Mouse (Mus musculus): Measurements from ENCODE around the gene Opa3. TPM values are rescaled to one million over a fixed set of nuclear protein-coding genes. Genes with fewer than 3 reads are reported as not detected.

Gene Opa3
- polyA plus RNA-seq, 1 experiment, result 14.7 TPM

DNA sequence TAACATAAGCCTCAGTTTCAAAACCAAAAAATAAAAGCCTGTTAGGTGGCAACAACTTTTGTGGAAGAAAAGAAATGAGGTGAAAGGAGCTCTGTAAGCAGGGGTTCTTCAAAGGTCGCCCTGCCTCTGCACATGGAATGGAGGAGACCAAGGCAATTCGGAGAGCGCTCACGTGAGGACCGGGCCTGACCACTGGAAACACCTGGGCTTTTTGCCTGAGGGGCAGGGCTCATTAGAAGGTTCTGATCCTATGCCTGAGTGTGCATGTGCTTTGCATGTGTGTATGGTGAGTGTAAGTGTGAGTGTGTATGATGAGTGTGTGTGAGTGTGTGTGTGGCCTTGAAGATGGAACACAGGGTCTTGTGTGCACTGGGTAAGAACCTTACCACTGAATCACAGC lies 2.8 kb downstream of the Opa3 start:
- no peaks in the 10 kb centered on the region for H3K27me3 ChIP-seq (ENCODE audit: control insufficient read depth, insufficient read depth, low read length)
- DNase-seq (ENCODE audit: low read depth in 1 of 2, low spot score in 2 of 2), result no peak
- H3K4me1 ChIP-seq (ENCODE audit: control insufficient read depth, insufficient read depth, insufficient read length), result peaks cover 3% of the 10 kb centered on the region; the same call in 1 of the 2 replicates
- H3K36me3 ChIP-seq (ENCODE audit: control insufficient read depth, insufficient read depth, low read length), result no peaks in the 10 kb centered on the region
- 96% methylated on average over 5 of the region's 5 CpGs for WGBS
- H3K27ac ChIP-seq (ENCODE audit: insufficient read depth, low read length), result no peak overlapping the region
- no peak for TF ChIP-seq POLR2A (IDR thresholded peaks at IDR 0.05; ENCODE audit: low read depth, low read length)
- no peak for TF ChIP-seq CTCF (IDR thresholded peaks at IDR 0.05; ENCODE audit: extremely low read depth, insufficient read depth, insufficient read length, insufficient replicate concordance)
- H3K4me3 ChIP-seq (ENCODE audit: extremely low read depth, insufficient read depth, insufficient read length), result no peak overlapping the region

DNA sequence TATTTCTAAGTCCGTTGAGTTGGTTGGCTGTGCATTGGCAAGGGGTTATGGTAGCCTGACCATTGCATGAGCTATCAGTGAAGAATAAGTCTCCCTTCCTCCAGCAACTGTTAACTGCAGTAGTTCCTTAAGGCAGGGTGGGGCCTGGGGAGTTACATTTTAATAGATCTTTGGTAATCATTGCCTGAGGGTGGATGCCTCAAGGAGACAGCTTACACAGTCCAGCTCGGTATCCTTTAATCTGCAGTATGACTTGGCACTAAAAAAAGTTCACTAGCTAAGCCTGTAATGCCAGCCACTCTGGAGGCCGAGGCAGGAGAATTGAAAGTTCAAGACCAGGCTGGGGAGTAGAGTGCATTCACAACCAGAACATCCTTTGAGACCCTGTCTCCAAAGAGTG lies 3.7 kb downstream of the Opa3 start:
- no peak for DNase-seq (ENCODE audit: low read depth in 1 of 2, low spot score in 2 of 2)
- Histone ChIP-seq H3K27me3 (ENCODE audit: control insufficient read depth, insufficient read depth, low read length) (no peaks in the 10 kb centered on the region), H3K36me3 (ENCODE audit: control insufficient read depth, insufficient read depth, low read length) (no peaks in the 10 kb centered on the region), H3K4me1 (ENCODE audit: control insufficient read depth, insufficient read depth, insufficient read length) (peaks cover 3% of the 10 kb centered on the region; the same call in 1 of the 2 replicates), H3K4me3 (ENCODE audit: extremely low read depth, insufficient read depth, insufficient read length) (no peak overlapping the region), H3K27ac (ENCODE audit: insufficient read depth, low read length) (no peak overlapping the region)
- WGBS, result 89% methylated on average over 3 of the region's 3 CpGs
- no peak for TF ChIP-seq CTCF (IDR thresholded peaks at IDR 0.05; ENCODE audit: extremely low read depth, insufficient read depth, insufficient read length, insufficient replicate concordance)
- no peak for TF ChIP-seq POLR2A (IDR thresholded peaks at IDR 0.05; ENCODE audit: low read depth, low read length)

DNA sequence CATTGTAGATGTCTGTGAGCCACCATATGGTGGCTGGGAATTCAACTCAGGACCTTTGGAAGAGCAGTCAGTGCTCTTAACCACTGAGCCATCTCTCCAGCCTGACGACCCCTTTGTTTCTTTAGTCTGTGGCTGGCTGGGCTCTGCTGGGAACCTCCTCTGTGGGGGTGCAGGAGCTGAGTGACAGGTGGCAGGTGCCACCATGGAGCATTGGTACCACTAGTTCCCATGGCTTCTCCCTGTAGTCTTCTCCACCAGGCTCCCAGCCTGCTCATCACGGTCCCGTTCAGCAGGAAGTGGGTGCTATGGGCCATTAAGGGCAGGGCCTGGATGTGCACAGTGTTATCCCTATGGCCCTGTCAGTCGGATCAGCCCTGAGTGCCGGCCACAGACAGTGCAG lies 6.5 kb downstream of the Opa3 start:
- Histone ChIP-seq H3K27me3 (ENCODE audit: control insufficient read depth, insufficient read depth, low read length) (no peaks in the 10 kb centered on the region), H3K27ac (ENCODE audit: insufficient read depth, low read length) (no peak overlapping the region), H3K36me3 (ENCODE audit: control insufficient read depth, insufficient read depth, low read length) (no peaks in the 10 kb centered on the region), H3K4me3 (ENCODE audit: extremely low read depth, insufficient read depth, insufficient read length) (no peak overlapping the region), H3K4me1 (ENCODE audit: control insufficient read depth, insufficient read depth, insufficient read length) (no peaks in the 10 kb centered on the region)
- no peak for DNase-seq (ENCODE audit: low read depth in 1 of 2, low spot score in 2 of 2)
- TF ChIP-seq POLR2A (IDR thresholded peaks at IDR 0.05; ENCODE audit: low read depth, low read length) (no peak), CTCF (IDR thresholded peaks at IDR 0.05; ENCODE audit: extremely low read depth, insufficient read depth, insufficient read length, insufficient replicate concordance) (no peak)
- WGBS, result 83% methylated on average over 5 of the region's 5 CpGs

DNA sequence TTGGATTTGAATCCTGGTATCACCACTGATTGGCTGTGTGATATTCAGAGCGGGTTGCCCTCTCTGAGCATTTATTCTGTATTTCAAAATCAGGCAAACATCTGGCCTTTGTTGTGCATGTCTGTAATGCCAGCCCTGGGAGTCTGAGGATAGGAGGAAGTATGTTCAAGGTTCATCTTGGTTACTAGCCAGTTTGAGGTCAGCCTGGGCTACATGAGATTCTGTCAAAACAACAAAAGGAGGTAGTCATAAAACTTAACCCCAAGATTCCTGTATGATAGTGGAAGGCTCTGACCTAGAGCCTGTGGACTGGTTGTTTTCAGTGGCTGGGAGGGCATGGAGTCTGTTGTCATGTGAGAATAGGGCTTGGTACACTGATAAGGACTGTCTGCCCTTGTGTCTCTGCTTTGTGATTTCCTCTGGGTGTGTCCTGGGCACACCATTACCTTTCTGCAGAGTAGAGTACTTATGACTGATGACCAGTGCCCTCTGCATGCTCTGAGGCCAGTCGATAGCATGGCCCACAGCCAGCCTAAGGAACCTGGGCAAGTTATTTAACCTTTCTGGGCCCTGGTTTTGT lies 7.0 kb downstream of the Opa3 start:
- no peak for TF ChIP-seq CTCF (IDR thresholded peaks at IDR 0.05; ENCODE audit: extremely low read depth, insufficient read depth, insufficient read length, insufficient replicate concordance)
- no peak for TF ChIP-seq POLR2A (IDR thresholded peaks at IDR 0.05; ENCODE audit: low read depth, low read length)
- no peaks in the 10 kb centered on the region for H3K4me1 ChIP-seq (ENCODE audit: control insufficient read depth, insufficient read depth, insufficient read length)
- H3K4me3 ChIP-seq (ENCODE audit: extremely low read depth, insufficient read depth, insufficient read length), result no peak overlapping the region
- WGBS, result 82% methylated on average over 2 of the region's 2 CpGs
- no peaks in the 10 kb centered on the region for H3K27me3 ChIP-seq (ENCODE audit: control insufficient read depth, insufficient read depth, low read length)
- DNase-seq (ENCODE audit: low read depth in 1 of 2, low spot score in 2 of 2), result no peak
- no peaks in the 10 kb centered on the region for H3K36me3 ChIP-seq (ENCODE audit: control insufficient read depth, insufficient read depth, low read length)
- no peak overlapping the region for H3K27ac ChIP-seq (ENCODE audit: insufficient read depth, low read length)

DNA sequence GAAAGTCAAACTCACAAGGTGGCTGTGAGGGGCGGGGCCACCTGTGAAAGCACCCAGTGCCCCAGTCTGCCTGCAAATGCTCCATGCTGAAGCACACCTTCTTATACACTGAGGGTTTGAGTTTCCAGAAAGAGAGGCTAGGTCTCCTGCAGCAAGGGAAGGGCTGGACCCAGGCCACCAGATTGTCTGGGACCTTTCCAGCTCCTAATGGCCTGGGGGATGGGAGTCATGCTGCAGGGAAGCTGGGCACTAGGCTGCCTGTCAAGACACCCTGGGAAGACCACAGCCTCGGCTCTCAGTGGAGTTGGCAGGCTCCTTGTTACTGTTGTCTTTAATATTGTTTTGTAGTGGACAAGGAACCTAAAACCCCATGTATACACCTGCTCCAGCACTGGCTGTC lies 8.3 kb downstream of the Opa3 start:
- no peaks in the 10 kb centered on the region for H3K27me3 ChIP-seq (ENCODE audit: control insufficient read depth, insufficient read depth, low read length)
- TF ChIP-seq POLR2A (IDR thresholded peaks at IDR 0.05; ENCODE audit: low read depth, low read length) (no peak), CTCF (IDR thresholded peaks at IDR 0.05; ENCODE audit: extremely low read depth, insufficient read depth, insufficient read length, insufficient replicate concordance) (no peak)
- H3K27ac ChIP-seq (ENCODE audit: insufficient read depth, low read length), result no peak overlapping the region
- 89% methylated on average over 2 of the region's 2 CpGs for WGBS
- DNase-seq (ENCODE audit: low read depth in 1 of 2, low spot score in 2 of 2), result no peak
- no peak overlapping the region for H3K4me3 ChIP-seq (ENCODE audit: extremely low read depth, insufficient read depth, insufficient read length)
- H3K4me1 ChIP-seq (ENCODE audit: control insufficient read depth, insufficient read depth, insufficient read length), result no peaks in the 10 kb centered on the region
- no peaks in the 10 kb centered on the region for H3K36me3 ChIP-seq (ENCODE audit: control insufficient read depth, insufficient read depth, low read length)

DNA sequence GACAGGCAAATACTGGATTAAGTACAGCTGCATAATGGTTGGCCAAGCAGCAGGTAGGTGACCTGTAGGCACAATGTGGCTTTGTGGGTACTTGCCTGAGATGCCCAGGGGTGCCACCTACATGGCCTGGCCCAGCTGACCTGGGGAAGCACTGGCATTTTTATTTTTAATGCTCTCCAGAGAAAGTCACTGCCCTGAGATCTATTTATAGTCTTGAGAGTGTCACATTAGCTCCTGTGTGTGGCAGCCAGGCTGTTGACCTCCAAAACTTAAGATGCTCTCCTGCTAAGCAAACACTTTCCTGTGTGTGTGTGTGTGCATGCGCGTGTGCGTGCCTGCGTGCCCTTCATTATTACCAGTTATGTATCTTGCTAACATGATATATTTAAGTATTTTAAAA lies 10.2 kb downstream of the Opa3 start:
- no peaks in the 10 kb centered on the region for H3K4me1 ChIP-seq (ENCODE audit: control insufficient read depth, insufficient read depth, insufficient read length)
- no peak overlapping the region for H3K4me3 ChIP-seq (ENCODE audit: extremely low read depth, insufficient read depth, insufficient read length)
- no peak for TF ChIP-seq POLR2A (IDR thresholded peaks at IDR 0.05; ENCODE audit: low read depth, low read length)
- TF ChIP-seq CTCF (IDR thresholded peaks at IDR 0.05; ENCODE audit: extremely low read depth, insufficient read depth, insufficient read length, insufficient replicate concordance), result no peak

DNA sequence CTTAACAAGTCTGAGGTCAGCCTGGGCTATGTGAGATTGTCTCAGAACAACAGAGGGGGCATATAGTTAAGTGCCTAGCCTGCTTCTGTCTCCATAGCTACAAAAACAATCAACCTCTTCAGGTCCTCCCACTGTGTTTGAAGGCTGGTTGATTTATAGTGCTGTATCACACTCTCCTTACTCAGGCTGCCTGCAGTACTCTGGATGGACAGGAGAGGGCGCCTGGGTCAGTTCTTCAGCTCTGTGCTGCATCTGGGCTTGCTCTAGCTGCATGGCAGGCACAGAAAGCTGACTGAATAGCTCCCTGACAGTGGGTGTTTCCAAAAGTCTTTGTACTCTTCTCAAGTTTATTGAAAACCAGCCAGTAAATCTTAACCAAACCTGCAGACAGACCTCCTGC lies 11.3 kb downstream of the Opa3 start:
- H3K27me3 ChIP-seq (ENCODE audit: control insufficient read depth, insufficient read depth, low read length), result no peaks in the 10 kb centered on the region
- TF ChIP-seq CTCF (IDR thresholded peaks at IDR 0.05; ENCODE audit: extremely low read depth, insufficient read depth, insufficient read length, insufficient replicate concordance) (peak; percentile 95), POLR2A (IDR thresholded peaks at IDR 0.05; ENCODE audit: low read depth, low read length) (no peak)
- WGBS, result 7% methylated on average over 1 of the region's 1 CpGs
- no peak overlapping the region for H3K4me3 ChIP-seq (ENCODE audit: extremely low read depth, insufficient read depth, insufficient read length)
- no peaks in the 10 kb centered on the region for H3K4me1 ChIP-seq (ENCODE audit: control insufficient read depth, insufficient read depth, insufficient read length)
- no peaks in the 10 kb centered on the region for H3K36me3 ChIP-seq (ENCODE audit: control insufficient read depth, insufficient read depth, low read length)
- DNase-seq (ENCODE audit: low read depth in 1 of 2, low spot score in 2 of 2), result peak; percentile 71 to 86
- no peak overlapping the region for H3K27ac ChIP-seq (ENCODE audit: insufficient read depth, low read length)

More for the DNA sequence above, 10.2 kb downstream of the Opa3 start:
- WGBS, result 92% methylated on average over 4 of the region's 4 CpGs
- Histone ChIP-seq H3K27me3 (ENCODE audit: control insufficient read depth, insufficient read depth, low read length) (no peaks in the 10 kb centered on the region), H3K27ac (ENCODE audit: insufficient read depth, low read length) (no peak overlapping the region), H3K36me3 (ENCODE audit: control insufficient read depth, insufficient read depth, low read length) (no peaks in the 10 kb centered on the region)
- no peak for DNase-seq (ENCODE audit: low read depth in 1 of 2, low spot score in 2 of 2)

All from spleen, adult 2 months (tissue).